Mouse (Mus musculus) cerebellum, adult 2 months (tissue): ENCODE measurements around the gene Hist1h4b.

ENCODE experiments used
- CTCF ChIP-seq: fragments of 200-500 bp; IDR thresholded peaks from 2 replicates; pipeline ENCODE4 v1.5.1; 2011; ENCODE audit warnings: low read depth, mild to moderate bottlenecking, control low read depth, low read length, moderate library complexity, borderline replicate concordance; ENCODE audit not compliant: insufficient read depth
- POLR2A ChIP-seq: fragments of 200-500 bp; IDR thresholded peaks from 2 replicates; pipeline ENCODE4 v1.6.1; 2011; ENCODE audit warnings: low read length, control low read depth, borderline replicate concordance; ENCODE audit not compliant: insufficient read depth

GRCm38 (mm10) chr13:23729706-23730105 lies 27.1 kb upstream of the Hist1h4b start:
- TF ChIP-seq POLR2A (no peak), CTCF (no peak)
